Mouse (Mus musculus) adrenal gland (tissue): ENCODE results near the gene Rpusd3.

ENCODE experiments used
- intact Hi-C: fragments of 180-260 bp; cut with DNase I; formaldehyde crosslinking; loops from one replicate; pipeline ENCODE4 v1.15.1; 2025
- long read RNA-seq, 2 experiments: library from polyadenylated mRNA; unstranded; transcript quantifications; one replicate each; pipeline ENCODE4 v2.0.0; 2020; ENCODE audit warnings: borderline replicate concordance in 1 of 2; ENCODE audit not compliant: insufficient replicate concordance in 1 of 2

Gene Rpusd3
- long read RNA-seq, experiment 1, partial matches to known transcripts, result 0 of 6 reads
- long read RNA-seq, experiment 1, other reads (novel, unspliced or antisense), result 2 of 6 reads
- long read RNA-seq, experiment 2, partial matches to known transcripts, result 0 of 6 reads
- long read RNA-seq, experiment 2, other reads (novel, unspliced or antisense), result 1 of 6 reads

- intact Hi-C loops, result no loop called here
Observed at GRCm38 (mm10) chr6:113419199-113419587, at the start of gene Rpusd3. Rpusd3 (minus strand) TSS chr6:113419340.

DNA sequence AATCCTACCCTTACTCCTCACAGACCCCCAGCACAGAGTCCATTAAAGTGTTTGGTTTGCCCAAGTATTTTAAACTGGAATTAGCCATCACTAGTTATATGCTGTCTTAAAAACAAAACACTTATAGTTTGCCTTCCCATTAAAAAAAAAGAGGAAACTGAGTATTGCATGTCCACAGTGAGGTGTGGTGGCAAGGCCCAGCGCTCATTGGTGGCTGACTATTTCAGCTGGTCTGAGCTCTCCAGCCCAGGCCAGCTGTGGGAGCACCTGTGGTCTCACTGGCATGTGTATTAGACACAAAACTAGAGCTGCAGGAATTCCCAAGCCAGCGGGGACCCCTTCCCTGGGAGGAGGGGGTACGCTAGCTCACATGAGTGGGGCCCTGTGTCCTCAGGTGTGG, 49.4 kb upstream of the Rpusd3 start:
- intact Hi-C loops, result no loop called here

DNA sequence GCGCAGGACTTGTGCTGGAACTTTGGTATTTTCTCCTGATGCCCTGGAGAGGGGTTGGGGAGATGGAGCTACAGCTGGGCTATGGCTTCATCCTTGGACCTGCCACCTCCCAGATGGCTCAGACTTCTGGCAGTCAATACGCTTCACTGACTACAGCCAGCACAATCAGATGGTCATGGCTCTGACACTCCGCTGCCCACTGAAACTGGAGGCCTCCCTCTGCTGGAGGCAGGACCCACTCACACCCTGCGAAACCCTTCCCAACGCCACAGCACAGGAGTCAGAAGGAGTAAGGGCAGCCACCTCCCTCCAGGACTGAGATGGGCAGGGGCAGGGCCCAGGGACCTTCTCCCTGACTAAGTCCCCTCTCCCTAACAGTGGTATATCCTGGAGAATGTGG, 46.5 kb upstream of the Rpusd3 start:
- intact Hi-C loops, result no loop called here

GRCm38 (mm10) chr6:113464040-113464439, 44.9 kb upstream of the Rpusd3 start:
- intact Hi-C loops, result no loop called here

GRCm38 (mm10) chr6:113458635-113459034, 39.5 kb upstream of the Rpusd3 start:
- intact Hi-C loops, result no loop called here

- intact Hi-C loops, result no loop called here
Observed at GRCm38 (mm10) chr6:113457952-113458534, 38.9 kb upstream of the Rpusd3 start, which contains the start of gene Il17re. Il17re (plus strand) TSS chr6:113458484.

DNA sequence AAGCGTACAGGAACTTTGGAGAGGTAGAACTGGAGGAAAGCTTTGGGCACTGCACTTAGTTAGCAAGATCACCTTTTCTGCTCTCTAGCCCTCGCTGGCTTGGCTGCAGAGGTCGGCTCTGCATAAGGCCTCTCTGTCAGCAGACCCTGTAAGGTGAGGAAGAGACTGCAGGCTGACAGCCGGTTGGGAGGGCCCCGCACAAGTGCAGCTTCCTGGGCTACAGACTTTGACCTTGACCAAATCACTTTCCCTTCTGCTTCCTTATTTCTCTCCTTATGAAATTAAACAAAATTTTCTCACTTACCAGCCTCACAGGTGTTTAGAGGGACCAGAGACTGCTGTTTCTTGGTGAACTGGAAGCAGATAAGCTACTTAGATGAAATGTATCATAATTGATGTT, 35.9 kb upstream of the Rpusd3 start:
- intact Hi-C loops, result no loop called here

DNA sequence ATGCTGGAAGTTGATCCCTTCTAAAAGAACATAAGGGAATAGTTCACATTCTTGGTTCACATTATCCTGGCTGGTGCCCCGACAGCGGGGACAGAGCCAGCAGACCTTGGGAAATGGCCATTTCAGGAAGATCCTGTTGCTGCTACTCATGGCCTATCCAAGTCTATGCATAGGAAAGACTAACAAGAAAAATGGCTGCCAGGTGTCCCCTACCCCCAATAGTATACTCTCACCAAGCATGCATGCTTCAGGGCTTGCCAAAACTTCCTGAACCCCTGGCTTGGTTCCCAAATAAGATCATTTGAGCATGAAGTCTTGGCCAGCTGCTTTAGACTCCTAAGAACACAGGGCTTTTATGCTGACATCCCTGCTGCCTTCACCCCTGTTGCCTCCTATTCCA, 32.7 kb upstream of the Rpusd3 start:
- intact Hi-C loops, result no loop called here

DNA sequence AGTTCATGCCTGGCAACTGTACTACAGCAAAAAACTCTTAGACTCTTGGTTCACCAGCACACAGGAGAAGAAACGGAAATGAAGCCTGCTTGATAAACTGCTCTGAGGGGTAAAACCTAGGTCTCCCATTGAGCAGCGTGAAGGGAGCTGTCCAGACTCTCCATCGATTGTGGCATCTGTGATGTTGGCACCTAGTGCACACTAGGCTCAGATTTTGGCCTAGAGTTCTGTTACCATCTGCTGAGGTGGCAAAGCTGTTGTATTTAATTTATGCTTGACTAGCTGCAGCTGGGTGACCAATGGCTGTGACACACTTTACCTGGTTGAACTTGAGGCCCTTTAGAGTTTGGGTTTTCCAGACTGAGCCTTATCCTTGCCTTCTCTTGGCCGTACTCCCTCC, 28.5 kb upstream of the Rpusd3 start:
- intact Hi-C loops, result no loop called here

GRCm38 (mm10) chr6:113444207-113444965, 25.2 kb upstream of the Rpusd3 start:
- intact Hi-C loops, result no loop called here

GRCm38 (mm10) chr6:113443091-113443490, 24.0 kb upstream of the Rpusd3 start:
- intact Hi-C loops, result no loop called here

- intact Hi-C loops, result no loop called here
Observed at GRCm38 (mm10) chr6:113442442-113443090, 23.4 kb upstream of the Rpusd3 start, which contains the start of gene Jagn1. Jagn1 (plus strand) TSS chr6:113442569.

- intact Hi-C loops, result no loop called here
Observed at GRCm38 (mm10) chr6:113442087-113442441, 22.9 kb upstream of the Rpusd3 start.

DNA sequence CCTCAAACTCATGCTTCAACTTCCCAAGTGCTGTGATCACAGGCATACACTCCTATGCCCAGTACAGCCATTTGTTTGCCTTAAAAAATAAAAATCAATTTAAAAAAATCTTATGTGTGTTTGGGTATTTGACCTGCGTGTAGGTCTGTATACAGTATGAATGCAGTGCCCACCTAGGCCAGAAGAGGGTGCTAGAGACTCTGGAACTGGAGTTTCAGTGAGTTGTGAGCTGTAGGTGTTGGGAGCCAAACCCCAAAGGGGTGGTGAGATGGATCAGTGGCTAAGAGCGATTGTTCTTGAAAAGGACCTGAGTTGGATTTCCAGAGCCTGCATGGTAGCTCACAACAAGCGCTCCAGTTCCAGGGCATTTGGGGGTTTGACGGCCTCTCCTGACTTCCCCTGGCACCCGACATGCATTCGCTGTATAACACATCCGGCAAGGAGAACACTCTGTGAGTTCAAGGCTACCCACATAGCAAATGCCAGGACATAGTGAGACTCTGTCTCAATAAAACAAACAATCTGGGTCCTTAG, 22.1 kb upstream of the Rpusd3 start:
- intact Hi-C loops, result no loop called here

DNA sequence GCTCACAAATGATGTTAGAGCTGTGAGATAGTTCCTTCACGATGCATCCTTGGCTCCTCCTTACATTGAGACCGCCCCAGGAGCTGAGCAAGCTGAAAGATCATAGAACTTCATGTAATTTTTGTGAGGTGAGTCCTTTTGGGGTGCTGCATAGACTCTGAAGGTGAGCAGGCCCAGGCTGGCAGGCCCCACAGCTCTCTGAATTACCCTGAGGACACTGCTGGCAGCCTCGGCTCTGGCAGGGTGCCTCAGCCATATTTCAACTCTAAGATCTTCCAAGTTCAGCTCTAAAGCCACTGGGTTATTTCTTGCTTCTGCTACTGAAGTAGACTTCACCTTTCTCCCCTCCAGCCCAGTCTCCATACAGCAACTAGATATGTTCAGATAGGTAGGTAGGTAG, 21.5 kb upstream of the Rpusd3 start:
- intact Hi-C loops, result no loop called here

GRCm38 (mm10) chr6:113438721-113439430, 19.7 kb upstream of the Rpusd3 start:
- intact Hi-C loops, result no loop called here

DNA sequence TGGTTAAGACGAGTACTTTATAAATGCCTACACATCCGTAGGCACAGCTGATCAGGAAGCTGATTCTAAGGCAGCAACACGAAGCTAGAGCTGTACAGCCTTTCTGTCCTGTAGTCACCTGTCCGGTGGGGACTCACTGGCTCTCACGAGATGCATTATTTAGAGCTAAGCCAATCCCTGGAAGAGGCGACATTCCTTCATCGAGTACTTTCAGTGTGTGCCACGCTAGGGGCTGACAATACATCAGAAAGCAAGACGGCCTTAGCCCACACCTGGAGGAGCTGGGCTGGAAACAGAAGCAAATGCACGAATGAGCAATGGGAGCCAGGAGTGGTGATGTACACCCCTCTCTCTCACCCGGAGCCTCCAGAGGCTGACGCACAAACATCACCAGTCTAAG, 18.0 kb upstream of the Rpusd3 start:
- intact Hi-C loops, result no loop called here

DNA sequence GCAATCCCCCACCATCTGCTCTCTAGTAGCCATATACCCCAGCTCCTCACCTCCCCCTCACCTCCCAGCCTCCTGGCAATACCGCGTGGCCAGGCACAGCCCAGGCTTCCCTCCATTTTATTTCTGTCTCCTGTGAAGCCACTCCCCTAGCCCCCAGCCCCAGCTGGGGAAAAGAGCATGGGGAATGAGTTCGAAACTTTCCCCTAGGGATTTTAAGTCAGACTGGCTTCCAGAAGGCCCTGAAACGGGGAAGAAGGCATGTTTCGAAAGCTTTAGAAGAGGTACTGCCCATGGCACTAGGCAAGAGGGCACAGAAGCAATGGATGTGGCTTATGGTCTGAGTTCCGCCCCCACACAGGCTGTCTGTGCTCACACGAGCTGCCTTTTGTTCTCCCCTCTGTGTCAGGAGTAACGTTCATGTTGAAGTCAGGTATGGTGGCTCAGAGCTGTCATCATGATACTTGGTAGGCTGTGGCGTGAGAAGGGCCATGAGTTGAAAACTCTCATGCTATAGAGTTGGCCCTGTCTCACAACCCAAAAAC, 16.6 kb upstream of the Rpusd3 start, which contains the start of gene Cidec:
Gene Cidec, minus strand, starts transcription at position 97 of the 542 bp plus-strand sequence.
- intact Hi-C loops, result no loop called here

- intact Hi-C loops, result no loop called here
Observed at GRCm38 (mm10) chr6:113434691-113435090, 15.6 kb upstream of the Rpusd3 start.

DNA sequence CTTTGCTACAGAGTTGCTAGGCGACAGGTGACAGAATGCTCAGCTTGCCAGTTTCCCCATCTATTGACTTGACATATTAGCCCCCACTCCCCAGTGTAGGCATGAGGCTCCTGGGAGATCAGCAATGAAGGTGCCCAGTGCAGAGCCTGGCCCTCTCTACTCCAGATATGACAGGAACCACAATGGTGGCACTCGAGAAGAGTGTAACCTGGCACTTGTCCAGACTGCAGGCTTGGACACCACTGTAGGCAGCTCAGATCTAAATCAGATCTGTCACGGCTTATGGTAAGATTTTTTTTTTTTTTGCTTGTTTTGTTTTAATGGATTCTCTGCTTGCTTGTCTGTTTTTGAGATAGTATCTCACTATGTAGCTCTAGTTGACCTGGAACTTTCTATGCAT, 14.5 kb upstream of the Rpusd3 start:
- intact Hi-C loops, result no loop called here

- intact Hi-C loops, result no loop called here
Observed at GRCm38 (mm10) chr6:113431801-113432200, 12.7 kb upstream of the Rpusd3 start.
